Mouse (Mus musculus) c-Kit-positive CD71-positive TER-119-positive erythroid progenitor cells, embryonic 14.5 days (primary cell): ENCODE data around the gene Zfp607a.
A peak's percentile ranks its signal among the peaks of the same experiment; 100 is the strongest.
"Not testable (repeated sequence)": the region's sequence is repeated elsewhere in the genome, so short reads cannot be mapped to it uniquely, and the experiment has no call there.

Experiments
- DNase-seq: peaks from one replicate; pipeline ENCODE4 v3.0.0-alpha.2; 2013; ENCODE audit warnings: low spot score

The Zfp607a gene

GRCm38 (mm10) chr7:27857227-27857626 lies at the start of gene Zfp607a:
Zfp607a (plus strand) TSS chr7:27857527.
- DNase-seq, result no peak

GRCm38 (mm10) chr7:27818526-27819110 lies 38.7 kb upstream of the Zfp607a start:
- no peak for DNase-seq

GRCm38 (mm10) chr7:27822611-27823010 lies 34.7 kb upstream of the Zfp607a start:
- DNase-seq, result no peak

DNA sequence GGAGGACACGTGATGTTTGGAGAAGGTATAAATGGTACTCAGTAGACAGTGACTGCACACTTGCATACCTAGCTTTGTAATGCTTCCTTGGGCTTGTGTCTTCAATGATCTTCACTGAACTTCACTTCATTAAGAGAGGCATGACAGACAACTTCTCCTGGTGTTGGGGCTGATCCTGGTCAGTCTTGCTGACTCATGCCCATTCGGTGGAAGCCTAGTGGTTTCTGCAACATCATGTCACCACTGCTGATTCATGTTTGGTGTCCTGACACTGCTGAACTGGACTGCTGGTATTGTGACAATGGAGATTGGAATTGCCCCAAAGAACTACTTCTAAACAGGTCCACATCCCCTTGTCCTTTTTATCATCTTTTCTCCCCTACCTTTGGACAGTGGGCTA lies 23.2 kb upstream of the Zfp607a start:
- DNase-seq, result no peak

DNA sequence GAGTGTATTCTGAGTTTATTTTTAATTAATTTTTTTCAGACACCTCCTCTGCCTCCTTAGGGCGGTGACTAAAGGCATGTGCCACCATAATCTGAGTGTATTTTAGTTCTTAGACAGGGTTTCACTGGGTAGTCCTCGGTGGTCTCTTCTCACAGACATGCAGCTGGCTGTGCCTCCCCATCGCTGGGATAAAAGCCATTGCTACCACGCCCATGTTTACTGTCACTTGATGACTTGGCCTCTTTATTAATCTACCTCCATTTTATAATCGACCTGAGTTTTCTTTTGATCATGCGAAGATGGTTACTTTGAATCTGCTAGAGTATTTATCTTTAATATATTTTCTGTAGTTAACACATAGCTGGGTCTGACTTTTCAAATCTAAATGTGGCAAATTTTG lies 19.4 kb upstream of the Zfp607a start:
- DNase-seq, result peak; percentile 22

- peak; percentile 69 for DNase-seq
Observed at GRCm38 (mm10) chr7:27838323-27839249, 18.7 kb upstream of the Zfp607a start, which contains the start of gene Zfp59. Zfp59 (plus strand) TSS chr7:27838607.

DNA sequence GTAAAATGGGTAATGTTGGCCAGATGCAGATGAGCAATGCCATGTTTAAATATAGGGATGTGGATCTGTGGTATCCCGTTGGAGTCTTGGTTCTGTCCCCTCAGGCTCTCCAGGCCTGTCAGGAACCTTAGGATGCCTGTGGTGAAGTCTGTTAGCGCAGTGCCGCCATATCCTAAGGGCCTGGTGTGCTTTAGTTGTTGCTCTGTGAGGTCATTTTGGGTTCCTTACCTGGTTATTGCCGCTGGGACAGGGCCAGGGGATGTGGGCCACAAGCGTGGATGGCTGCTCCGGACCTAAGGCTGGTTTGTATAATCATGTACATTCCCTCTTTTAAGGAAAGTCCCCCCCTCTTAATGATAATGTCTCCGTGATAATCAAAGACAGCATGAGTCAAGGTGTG lies 17.7 kb upstream of the Zfp607a start:
- DNase-seq, result no peak

- no peak for DNase-seq
Observed at GRCm38 (mm10) chr7:27840104-27840503, 17.2 kb upstream of the Zfp607a start.

DNA sequence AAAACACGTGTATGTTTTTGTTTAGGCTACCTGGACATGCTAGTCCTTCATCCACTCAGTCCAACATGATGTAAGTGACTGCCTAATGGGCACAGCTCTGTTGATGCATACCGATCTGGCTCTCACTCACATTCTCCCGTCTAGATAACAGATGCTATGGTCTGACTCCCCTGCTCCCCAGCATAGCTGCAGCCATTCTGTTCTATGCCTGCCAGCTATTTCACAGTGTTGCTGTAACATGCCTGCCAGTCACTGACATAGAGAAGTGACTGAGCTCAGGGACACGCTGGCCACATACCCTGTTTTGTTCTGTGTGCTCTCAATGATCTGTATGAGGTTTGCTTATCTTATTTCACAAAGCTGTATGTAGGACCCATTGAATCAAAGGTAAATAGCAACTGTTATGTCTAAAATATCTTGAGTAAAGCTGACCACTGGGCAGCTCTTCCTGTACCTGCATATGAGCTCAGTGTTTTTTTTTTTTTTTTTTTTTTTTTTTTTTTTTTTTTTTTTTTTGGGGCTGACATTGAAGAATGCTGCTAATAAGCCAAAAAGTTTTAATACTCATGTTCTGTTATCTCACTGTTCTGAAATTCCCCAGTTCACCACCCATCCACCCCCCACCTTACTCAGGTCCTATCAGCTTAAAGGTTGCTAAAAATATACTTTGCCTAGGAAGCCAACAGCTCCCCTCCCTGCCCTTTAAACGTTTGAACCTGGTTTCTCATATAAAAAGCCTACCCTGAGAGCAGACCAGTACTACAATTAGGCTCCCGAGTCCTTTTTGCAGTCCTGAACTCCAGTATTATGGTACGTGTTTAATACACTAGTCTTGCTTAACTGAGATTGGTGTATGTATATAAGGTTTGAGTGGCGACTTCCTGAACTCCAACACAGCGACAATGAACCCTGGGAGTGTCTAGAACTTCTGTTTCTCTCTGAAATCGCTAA lies 2.2 kb downstream of the Zfp607a start:
- DNase-seq, result peak; percentile 51

- DNase-seq, result peak; percentile 61
Observed at GRCm38 (mm10) chr7:27860396-27861235, 3.3 kb downstream of the Zfp607a start.

- DNase-seq, result not testable (repeated sequence)
Observed at GRCm38 (mm10) chr7:27862578-27862977, 5.3 kb downstream of the Zfp607a start.

GRCm38 (mm10) chr7:27881721-27882120 lies 24.4 kb downstream of the Zfp607a start:
- DNase-seq, result no peak

GRCm38 (mm10) chr7:27900601-27901000 lies 43.3 kb downstream of the Zfp607a start:
- no peak for DNase-seq

DNA sequence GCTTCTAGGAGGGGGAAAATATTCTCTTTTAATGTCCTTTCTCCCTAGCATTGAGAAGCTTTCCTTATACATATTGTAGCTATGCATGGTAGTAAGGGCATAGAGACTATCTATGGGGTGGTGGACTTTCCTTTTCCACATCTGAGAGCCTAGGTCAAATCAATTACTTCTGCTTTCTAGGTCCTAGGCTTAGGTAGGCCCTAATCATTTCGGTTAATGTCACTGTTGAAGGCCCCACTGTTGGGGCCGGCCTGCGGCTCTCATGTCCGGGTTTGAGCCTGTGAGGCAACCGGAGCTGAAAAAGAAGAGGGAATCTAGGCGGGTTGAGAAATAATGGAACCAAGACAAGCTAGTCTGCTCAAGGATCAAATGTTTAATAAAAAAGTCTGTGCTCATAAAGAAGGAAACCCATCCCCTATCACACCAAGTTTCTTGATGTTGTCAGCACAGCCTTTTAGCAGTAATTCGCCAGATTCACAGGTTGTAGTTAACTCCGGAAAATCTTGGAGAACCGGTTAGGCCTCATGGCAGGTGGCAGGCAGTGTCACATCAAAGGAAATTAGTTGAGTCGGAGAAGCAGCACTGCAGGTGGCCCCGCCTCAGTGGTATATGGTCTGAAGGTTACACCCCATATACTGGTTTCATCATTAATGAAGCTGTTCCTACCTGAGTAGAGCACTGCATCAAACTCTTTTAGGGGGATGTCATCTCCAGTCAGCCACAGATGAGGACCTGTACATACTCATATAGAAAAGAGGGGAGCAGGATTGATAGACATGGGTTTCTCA lies 47.9 kb downstream of the Zfp607a start:
- DNase-seq, result no peak

GRCm38 (mm10) chr7:27910952-27911351 lies 53.6 kb downstream of the Zfp607a start:
- not testable (repeated sequence) for DNase-seq

GRCm38 (mm10) chr7:27927041-27927440 lies 69.7 kb downstream of the Zfp607a start:
- not testable (repeated sequence) for DNase-seq

GRCm38 (mm10) chr7:27928818-27929695 lies 71.7 kb downstream of the Zfp607a start, which contains the start of gene Zfp974:
Zfp974 (minus strand) TSS chr7:27929460.
- DNase-seq, result peak; percentile 41
